Mouse (Mus musculus) G1E (cell line): ENCODE measurements around the gene Cradd.

Source experiments
- CTCF ChIP-seq: IDR thresholded peaks from 2 replicates; pipeline ENCODE4 v1.5.1; 2012; ENCODE audit warnings: low read depth, low read length, inconsistent platforms, mixed read lengths
- GATA2 ChIP-seq: IDR thresholded peaks from 2 replicates; pipeline ENCODE4 v1.6.1; 2012; ENCODE audit warnings: low read depth, low read length, inconsistent platforms, borderline replicate concordance
- POLR2AphosphoS5 ChIP-seq: IDR thresholded peaks from 2 replicates; pipeline ENCODE4 v1.6.1; 2012; ENCODE audit warnings: low read depth, low read length, inconsistent platforms; ENCODE audit not compliant: insufficient replicate concordance
- TAL1 ChIP-seq: conservative IDR thresholded peaks from 2 replicates; pipeline ENCODE4 v1.6.1; 2012; ENCODE audit warnings: low read depth, low read length, inconsistent platforms, mixed read lengths

DNA sequence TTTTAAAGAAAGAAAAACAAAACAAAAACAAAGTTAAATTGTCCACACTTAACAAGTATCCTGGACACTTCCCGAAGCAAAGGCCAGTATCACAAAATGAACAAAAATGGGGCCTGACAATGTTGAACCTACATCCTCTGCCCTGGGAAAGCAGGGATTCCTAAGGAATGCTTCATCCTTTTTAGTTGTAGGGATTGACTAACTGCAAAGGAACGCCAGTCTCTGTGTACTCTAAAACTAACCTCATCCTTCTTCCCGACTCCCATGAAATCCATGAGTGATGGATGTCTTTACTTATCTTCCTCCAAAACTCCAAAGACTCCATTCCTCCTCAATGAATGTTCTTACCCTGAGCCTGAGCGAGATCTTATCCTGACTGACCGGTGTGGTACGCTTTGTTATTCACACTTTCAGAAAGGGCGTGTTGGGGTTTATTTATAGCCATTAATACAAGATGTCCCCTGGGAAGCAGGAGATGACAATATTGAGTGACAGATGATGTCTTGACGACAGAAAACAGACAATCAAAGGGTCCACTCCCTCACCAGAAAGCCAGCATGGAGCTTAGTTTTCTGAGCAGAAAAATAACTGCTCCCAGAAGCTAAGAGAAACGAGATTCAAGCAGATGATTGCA lies 153.1 kb downstream of the Cradd start:
- TF ChIP-seq CTCF (no peak), TAL1 (no peak), POLR2AphosphoS5 (no peak), GATA2 (no peak)
